Comparison of ENCODE assay signal across 8 mouse cellular contexts in genomic region chr3:51225226-51225750, GRCm38 (mm10). TPM values are rescaled to one million over a fixed set of nuclear protein-coding genes. Genes with fewer than 3 reads are reported as not detected.
A peak's percentile ranks its signal among the peaks of the same experiment; 100 is the strongest.
DNase-seq lines count a peak whose midpoint lies in the region; ATAC-seq and TF ChIP-seq lines count a peak whose summit lies in the region.

No protein-coding gene starts in this region.

- peak overlapping the region; percentile 97 for H3K27ac ChIP-seq in heart, embryonic 15.5 days
- peak overlapping the region; percentile 95 for H3K27ac ChIP-seq in hindbrain, embryonic 11.5 days (ENCODE audit: low read depth, low read length)

- H3K4me1 ChIP-seq in heart, embryonic 15.5 days (replicated peaks): peaks cover 55% of the 10 kb centered on the region
- H3K4me1 ChIP-seq in G1E (ENCODE audit: insufficient read depth, low read depth, low read length): peaks cover 57% of the 10 kb centered on the region
- no peaks in the 10 kb centered on the region for H3K4me1 ChIP-seq in hindbrain, embryonic 11.5 days (replicated peaks; ENCODE audit: control insufficient read depth, insufficient read depth, low read length)

- peak overlapping the region; percentile 88 for H3K4me2 ChIP-seq in heart, embryonic 15.5 days
- H3K4me2 ChIP-seq in hindbrain, embryonic 11.5 days (replicated peaks; ENCODE audit: low read depth, low read length): peak overlapping the region; percentile 67

- intact Hi-C loops in heart, postnatal 25 days (cut with DNase I): no loop called here

- TF ChIP-seq CTCF in G1E (IDR thresholded peaks at IDR 0.05; ENCODE audit: low read depth, low read length): no peak

- peak overlapping the region; percentile 95 for H3K9ac ChIP-seq in heart, embryonic 15.5 days
- H3K9ac ChIP-seq in hindbrain, embryonic 11.5 days (ENCODE audit: low read depth, low read length): peak overlapping the region; percentile 72

- peak overlapping the region; percentile 95 for H3K4me3 ChIP-seq in heart, embryonic 15.5 days
- peak overlapping the region; percentile 92 for H3K4me3 ChIP-seq in G1E (ENCODE audit: low read depth, low read length)
- H3K4me3 ChIP-seq in hindbrain, embryonic 11.5 days (ENCODE audit: low read depth, low read length): peak overlapping the region; percentile 65

- H3K9me3 ChIP-seq in heart, embryonic 15.5 days (replicated peaks): no peaks in the 10 kb centered on the region
- H3K9me3 ChIP-seq in G1E (replicated peaks): no peaks in the 10 kb centered on the region
- no peaks in the 10 kb centered on the region for H3K9me3 ChIP-seq in hindbrain, embryonic 11.5 days (ENCODE audit: control insufficient read depth, low read length)

- 0 out of 2 replicates have a peak, but pooled peaks have one; percentile 0 for ATAC-seq in heart, embryonic 15.5 days (replicated peaks; ENCODE audit: insufficient number of reproducible peaks, insufficient read depth, low FRiP score, low read depth)
- no peak for ATAC-seq in G1E (ENCODE audit: extremely low read depth, insufficient number of reproducible peaks, low FRiP score, poor library complexity, severe bottlenecking)
- peak; percentile 33; the same call in 1 of the 2 replicates for ATAC-seq in hindbrain, embryonic 11.5 days (ENCODE audit: low FRiP score)

- WGBS in heart, embryonic 15.5 days: 2% methylated on average over 39 of the region's 39 CpGs
- 2% methylated on average over 39 of the region's 39 CpGs for WGBS in hindbrain, embryonic 11.5 days

- no peaks in the 10 kb centered on the region for H3K36me3 ChIP-seq in heart, embryonic 15.5 days
- H3K36me3 ChIP-seq in G1E (replicated peaks): peaks cover 20% of the 10 kb centered on the region
- no peaks in the 10 kb centered on the region for H3K36me3 ChIP-seq in hindbrain, embryonic 11.5 days (ENCODE audit: control insufficient read depth, insufficient read depth, low read length)

- H3K27me3 ChIP-seq in heart, embryonic 15.5 days: no peaks in the 10 kb centered on the region
- 0 out of 2 replicates have a peak, but pooled peaks cover 13% of the 10 kb centered on the region for H3K27me3 ChIP-seq in G1E (ENCODE audit: insufficient read depth, low read length)
- H3K27me3 ChIP-seq in hindbrain, embryonic 11.5 days (ENCODE audit: control insufficient read depth, insufficient read depth, low read length): no peaks in the 10 kb centered on the region

- no peak for DNase-seq in heart, postnatal 25 days (ENCODE audit: low spot score)
- no peak for DNase-seq in G1E (ENCODE audit: low spot score)
- DNase-seq in hindbrain, embryonic 11.5 days (ENCODE audit: low spot score): no peak
- peak; percentile 31 for DNase-seq in mesoderm, embryonic 11.5 days (ENCODE audit: low read depth, low spot score)
- no peak for DNase-seq in urinary bladder, postnatal 4 days (ENCODE audit: low spot score in 2 of 2)
- DNase-seq in right cerebral cortex, postnatal 14 days: no peak
- DNase-seq in frontal cortex, adult 2 months (ENCODE audit: extremely low spot score in 1 of 2, low spot score in 1 of 2): no peak

RNA-seq across cellular contexts. Expression of gene Noct, which starts 1.0 kb away (rescaled TPM):
- 9.7 and 10.3 TPM in 2 replicates for polyA plus RNA-seq in heart, embryonic 15.5 days (2015; fragmentation: Nextera tagmentation; extraction: Ambion mirVana)
- total RNA-seq in heart, postnatal 25 days (2021): 10 to 100 TPM; 30.2 to 49.7 TPM
- total RNA-seq in G1E (2014; fragmentation: Nextera tagmentation): 24.4 and 27.5 TPM in 2 replicates
- 11.4 and 11.7 TPM in 2 replicates for total RNA-seq in G1E (2017)
- 18.5 and 25.3 TPM in 2 replicates for polyA plus RNA-seq in G1E (2012)
- polyA plus RNA-seq in hindbrain, embryonic 11.5 days (2014; fragmentation: Nextera tagmentation; extraction: Ambion mirVana): 12.7 and 15.0 TPM in 2 replicates
- 36.2 and 40.8 TPM in 2 replicates for polyA plus RNA-seq in frontal cortex, adult 2 months (2012; rRNA removed)
